Mouse (Mus musculus) lung, adult 2 months (tissue): ENCODE measurements around the gene Mepce.

Experiments
- CTCF ChIP-seq: fragments of 200-500 bp; IDR thresholded peaks from 2 replicates; pipeline ENCODE4 v1.5.1; 2011; ENCODE audit warnings: mild to moderate bottlenecking, low read length, control low read depth; ENCODE audit not compliant: insufficient read depth
- POLR2A ChIP-seq: fragments of 200-500 bp; IDR thresholded peaks from 2 replicates; pipeline ENCODE4 v1.6.1; 2011; ENCODE audit warnings: low read depth, mild to moderate bottlenecking, control low read depth, low read length, borderline replicate concordance; ENCODE audit errors: extremely low read depth

DNA sequence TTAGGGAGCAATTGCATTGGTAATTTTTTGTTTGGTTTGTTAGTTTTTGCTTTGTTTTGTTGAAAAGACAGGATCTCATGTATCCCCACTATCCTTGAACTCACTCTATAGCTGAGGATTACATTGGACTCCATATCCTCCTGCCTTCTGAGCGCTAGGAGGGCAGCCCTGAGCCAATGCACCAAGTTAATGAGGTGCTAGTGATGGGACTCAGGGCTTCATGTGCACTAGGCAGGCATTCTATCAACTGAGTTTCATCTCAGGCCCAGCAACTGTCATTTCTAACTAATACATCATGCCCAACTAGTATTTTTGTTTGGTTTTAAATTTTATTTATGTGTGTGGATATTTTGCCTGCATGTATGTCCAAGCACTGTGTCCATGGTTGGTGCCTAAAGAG lies 18.7 kb upstream of the Mepce start:
- TF ChIP-seq CTCF = no peak
- no peak for TF ChIP-seq POLR2A
